Mouse (Mus musculus): ENCODE data around the gene Vmn2r83. TPM values are rescaled to one million over a fixed set of nuclear protein-coding genes. Genes with fewer than 3 reads are reported as not detected.

Vmn2r83 gene
- total RNA-seq, 2 experiments from 2014 or later = not detected

GRCm38 (mm10) chr10:79541522-79541921, 73.0 kb downstream of the Vmn2r83 start:
- Histone ChIP-seq H3K4me3 (no peak overlapping the region), H3K27ac (no peak overlapping the region)
- no peak for DNase-seq
- no peak for TF ChIP-seq CTCF (IDR thresholded peaks at IDR 0.05)
- intact Hi-C loops (cut with DNase I) = no loop called here

DNA sequence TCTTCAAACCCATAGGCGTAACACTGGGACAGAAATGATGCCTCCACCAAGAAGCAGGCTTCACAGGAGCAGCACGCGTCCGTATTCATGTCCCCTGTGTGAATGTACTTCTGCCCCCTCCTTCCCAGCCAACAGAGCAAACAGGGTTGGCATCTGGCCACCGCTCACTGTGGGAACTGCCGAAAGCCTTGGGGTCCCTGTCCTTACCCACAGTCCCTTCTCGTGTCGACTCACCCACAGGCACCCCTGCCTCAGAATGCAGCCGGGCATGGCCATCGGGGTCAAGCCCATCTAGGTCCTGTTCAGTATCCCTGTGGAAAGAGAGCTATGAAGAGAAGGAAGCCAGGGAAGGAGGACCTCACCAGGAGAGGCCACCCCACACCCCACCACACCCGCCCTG, 73.6 kb downstream of the Vmn2r83 start:
- no peak overlapping the region for H3K27ac ChIP-seq
- TF ChIP-seq CTCF (IDR thresholded peaks at IDR 0.05) = no peak
- DNase-seq = no peak
- no peak overlapping the region for H3K4me3 ChIP-seq
- intact Hi-C loops (cut with DNase I) = no loop called here

Small RNA genes lying within 50 kb of the gene (microRNA-seq; reads per million reads assigned to microRNA genes)
- gene Mir6909 = not detected

Other genes starting within 250 kb of the Vmn2r83 start
- gene Vmn2r81, start 221.0 kb upstream of the Vmn2r83 start, total RNA-seq (2021) = not detected
- not detected for gene Vmn2r82, start 112.2 kb upstream of the Vmn2r83 start, total RNA-seq (2021)
- under 1 TPM; 0.71 to 0.73 TPM for gene Plpp2, start 65.1 kb downstream of the Vmn2r83 start, total RNA-seq (2021)
- 10 to 100 TPM; 15.8 to 18.9 TPM for gene Mier2, start 86.5 kb downstream of the Vmn2r83 start, total RNA-seq (2021)
- gene Theg, start 118.6 kb downstream of the Vmn2r83 start, total RNA-seq (2021) = not detected
- under 1 TPM; 0.20 to 0.51 TPM for gene C2cd4c, start 145.3 kb downstream of the Vmn2r83 start, total RNA-seq (2021)
- gene Shc2, start 169.2 kb downstream of the Vmn2r83 start, total RNA-seq (2021) = 1 to 10 TPM; 3.2 to 7.5 TPM
- 100 to 1,000 TPM in 1 of 2 experiments, 10 to 100 TPM in 1; 56.6 to 180 TPM for gene Odf3l2, start 177.0 kb downstream of the Vmn2r83 start, total RNA-seq (2021)
- gene Madcam1, start 195.8 kb downstream of the Vmn2r83 start, total RNA-seq (2021) = not detected
- gene Tpgs1, start 200.6 kb downstream of the Vmn2r83 start, total RNA-seq (2021) = 10 to 100 TPM; 18.4 to 19.2 TPM
- 100 to 1,000 TPM; 366 to 415 TPM for gene Cdc34, start 213.5 kb downstream of the Vmn2r83 start, total RNA-seq (2021)
- 1 to 10 TPM; 7.2 to 9.8 TPM for gene Gzmm, start 220.3 kb downstream of the Vmn2r83 start, total RNA-seq (2021)
- gene Bsg, start 235.8 kb downstream of the Vmn2r83 start, total RNA-seq (2021) = 100 to 1,000 TPM; 650 to 652 TPM
- gene Hcn2, start 247.9 kb downstream of the Vmn2r83 start, total RNA-seq (2021) = under 1 TPM; 0.47 to 0.84 TPM